Mouse (Mus musculus) kidney, postnatal 10 days (tissue): ENCODE data around the gene Rhbdl1.
A peak's percentile ranks its signal among the peaks of the same experiment; 100 is the strongest.

ENCODE experiments used
- DNase-seq: peaks from one replicate; pipeline ENCODE4 v3.0.0; 2021; ENCODE audit warnings: mixed read lengths

Rhbdl1 gene

DNA sequence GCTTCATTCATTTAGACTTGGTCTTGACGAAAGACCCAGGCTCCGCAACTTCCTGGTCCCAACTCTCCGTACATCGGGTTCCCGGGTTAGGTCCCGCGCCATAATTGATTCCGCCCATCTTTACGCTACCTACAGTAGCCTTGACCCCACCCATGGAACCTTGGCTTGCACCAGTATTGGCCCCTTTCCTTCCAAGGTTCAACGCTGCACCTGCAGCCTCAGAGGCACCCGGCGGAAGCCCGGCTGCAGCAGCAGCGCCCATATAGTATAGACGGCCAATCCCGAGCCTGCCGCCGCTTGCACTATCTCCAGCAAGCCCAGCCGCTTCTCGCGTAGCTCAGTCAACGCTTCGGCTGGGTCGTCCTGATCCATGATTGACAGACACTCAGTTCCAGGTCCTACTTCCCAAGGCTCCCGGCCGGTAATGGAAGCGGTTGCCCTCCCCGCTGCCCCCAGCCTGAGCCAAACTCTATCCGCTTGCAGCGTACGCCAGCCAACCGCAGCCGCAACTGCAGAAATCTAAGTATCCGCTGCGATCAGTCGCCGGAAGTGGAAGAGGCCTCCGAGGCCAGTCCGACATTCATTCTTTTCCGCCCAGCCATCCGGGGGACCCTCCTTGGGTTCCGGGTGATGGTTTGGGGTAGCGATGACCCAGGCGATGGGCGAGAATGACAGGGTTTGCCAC is 45.1 kb downstream of the Rhbdl1 start:
- peak; percentile 90 for DNase-seq

DNA sequence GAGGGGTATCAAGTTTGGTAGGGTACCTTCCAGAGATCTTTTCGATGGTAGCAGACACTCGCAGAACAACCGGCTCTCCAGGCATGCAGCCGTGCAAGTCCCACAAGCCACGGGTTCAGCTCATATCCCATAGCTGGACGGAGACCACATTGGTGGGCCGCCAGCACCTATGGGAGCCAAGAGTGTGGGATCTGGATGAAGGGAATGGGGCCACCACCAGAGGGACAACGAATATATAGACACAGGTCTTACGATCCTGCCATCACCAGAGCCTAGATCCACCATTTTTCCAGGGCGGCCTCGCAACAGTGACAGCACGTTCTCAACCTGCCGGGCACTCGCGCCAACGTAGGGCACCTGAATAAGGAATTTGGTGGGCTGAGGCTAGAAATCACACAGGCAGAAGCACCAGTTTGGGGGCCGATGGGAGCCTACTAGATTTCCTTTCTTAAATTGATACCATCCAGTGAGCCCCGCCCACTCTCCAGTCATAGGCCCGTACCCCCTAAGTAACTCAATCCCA is 45.7 kb downstream of the Rhbdl1 start:
- peak; percentile 24 for DNase-seq

DNA sequence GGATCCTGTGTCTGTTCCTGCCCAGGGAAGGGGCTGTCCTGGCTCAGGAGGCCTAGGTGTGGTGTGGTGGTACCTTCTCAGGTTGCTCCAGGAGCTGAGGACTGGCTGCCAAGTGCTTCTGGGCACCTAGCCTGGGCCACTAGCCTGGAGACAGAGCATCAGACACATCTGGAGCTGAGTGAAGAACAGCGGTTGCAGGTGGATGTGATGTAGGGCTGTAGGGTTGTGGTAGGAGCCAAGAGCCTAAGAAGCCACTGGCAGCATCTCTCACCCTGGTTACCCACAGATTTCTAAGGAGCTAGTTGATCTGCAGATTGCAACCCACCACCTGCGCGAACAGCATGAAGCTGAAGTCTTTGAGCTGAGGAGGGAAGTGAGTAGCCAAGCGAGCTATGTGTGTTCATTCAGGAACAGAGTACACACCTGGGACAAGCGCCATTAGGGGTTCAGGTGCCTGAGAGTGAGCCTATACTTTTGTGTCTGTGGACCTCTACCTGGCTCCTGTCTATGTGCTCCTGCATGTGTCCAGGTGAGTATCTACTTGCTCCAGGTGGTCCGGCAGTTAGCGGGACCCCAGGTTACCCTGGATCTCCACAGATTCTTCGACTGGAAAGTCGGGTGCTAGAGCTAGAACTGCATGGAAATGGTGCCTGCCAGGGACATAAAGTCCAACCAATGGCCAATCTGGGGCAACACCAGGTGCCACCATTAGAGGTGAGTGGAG is 50.2 kb downstream of the Rhbdl1 start:
- DNase-seq, result no peak

DNA sequence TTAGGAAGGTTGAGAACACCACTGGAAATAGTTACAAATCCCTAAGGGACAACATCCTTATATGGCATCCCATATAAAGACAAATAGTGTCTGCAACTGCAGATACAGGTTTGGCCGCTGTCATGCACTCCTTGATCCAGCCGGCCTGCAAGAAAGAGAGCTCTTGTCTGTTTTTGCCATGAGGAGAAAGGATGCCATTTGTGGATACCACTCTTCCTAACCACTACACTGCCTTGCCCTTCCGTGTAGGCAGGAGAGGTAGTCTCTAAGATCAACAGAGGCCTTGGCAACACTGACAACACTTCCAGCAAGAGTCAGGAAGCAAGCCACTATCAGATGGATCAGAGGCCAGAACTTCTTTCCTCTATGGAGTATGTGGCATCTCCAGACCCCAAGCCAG is 50.8 kb downstream of the Rhbdl1 start, which contains the start of gene Ccdc78:
Ccdc78 (plus strand) TSS at position 301 of the 400 bp plus-strand sequence.
- DNase-seq, result no peak

DNA sequence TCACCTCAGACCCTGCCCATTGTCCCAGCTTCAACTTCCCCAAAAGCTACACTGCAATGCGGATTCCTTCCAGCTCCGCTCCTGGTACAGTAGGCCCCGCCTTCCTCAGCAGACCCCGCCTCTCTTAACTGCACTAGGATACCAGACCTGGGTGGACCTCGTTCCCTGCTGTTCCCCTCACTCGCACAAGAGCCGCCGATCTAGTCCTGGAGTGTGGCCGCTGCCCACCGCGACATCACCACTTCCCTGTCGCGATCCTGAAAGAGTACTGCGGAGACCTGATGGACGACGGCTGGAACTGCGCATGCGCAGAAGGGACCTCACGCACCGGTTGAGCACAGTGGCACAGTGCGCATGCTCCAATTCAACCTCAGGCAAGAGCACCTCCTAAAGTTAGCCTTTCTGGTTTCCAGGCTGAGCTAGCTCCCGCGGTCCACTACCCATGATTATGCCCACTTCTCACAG is 51.8 kb downstream of the Rhbdl1 start, which contains the start of gene Haghl:
Haghl (minus strand) TSS at position 393 of the 465 bp plus-strand sequence.
- DNase-seq, result peak; percentile 98
